Mouse (Mus musculus) embryonic facial prominence, embryonic 14.5 days (tissue): ENCODE data around the gene Olfr1066. TPM values are rescaled to one million over a fixed set of nuclear protein-coding genes. Genes with fewer than 3 reads are reported as not detected.

ENCODE experiments used
- polyA plus RNA-seq: library from polyadenylated mRNA; unstranded; fragments of >200 nt; fragmentation: Nextera tagmentation; extraction: Ambion mirVana; gene quantifications from 2 replicates; pipeline ENCODE4 v1.2.1, GENCODE M21; 2014

Olfr1066 gene
- polyA plus RNA-seq, 1 experiment from 2014 or later = not detected

Other genes starting within 250 kb of the Olfr1066 start
- not detected in 2 replicates for gene Olfr1046, start 237.0 kb downstream of the Olfr1066 start, polyA plus RNA-seq
- not detected in 2 replicates for gene Olfr1047, start 224.9 kb downstream of the Olfr1066 start, polyA plus RNA-seq
- gene Olfr1048, start 216.0 kb downstream of the Olfr1066 start, polyA plus RNA-seq = 0.29 TPM in 1 of 2 replicates, not detected in the other
- gene Olfr1049, start 197.9 kb downstream of the Olfr1066 start, polyA plus RNA-seq = not detected in 2 replicates
- not detected in 2 replicates for gene Olfr1051, start 177.2 kb downstream of the Olfr1066 start, polyA plus RNA-seq
- gene Olfr1052, start 163.8 kb downstream of the Olfr1066 start, polyA plus RNA-seq = 0.11 TPM in 1 of 2 replicates, not detected in the other
- not detected in 2 replicates for gene Olfr1053, start 141.0 kb downstream of the Olfr1066 start, polyA plus RNA-seq
- not detected in 2 replicates for gene Olfr1054, start 120.8 kb downstream of the Olfr1066 start, polyA plus RNA-seq
- not detected in 2 replicates for gene Olfr1055, start 106.0 kb downstream of the Olfr1066 start, polyA plus RNA-seq
- 0.21 TPM in 1 of 2 replicates, not detected in the other for gene Olfr1056, start 93.8 kb downstream of the Olfr1066 start, polyA plus RNA-seq
- not detected in 2 replicates for gene Olfr1057, start 77.9 kb downstream of the Olfr1066 start, polyA plus RNA-seq
- gene Olfr1058, start 67.7 kb downstream of the Olfr1066 start, polyA plus RNA-seq = 0.18 and 0.22 TPM in 2 replicates
- not detected in 2 replicates for gene Olfr1061, start 42.2 kb downstream of the Olfr1066 start, polyA plus RNA-seq
- 0.07 TPM in 1 of 2 replicates, not detected in the other for gene Olfr1062, start 29.5 kb downstream of the Olfr1066 start, polyA plus RNA-seq
- gene Olfr1065, start 5.7 kb downstream of the Olfr1066 start, polyA plus RNA-seq = 0.15 and 0.25 TPM in 2 replicates
- 0.13 TPM in 1 of 2 replicates, not detected in the other for gene Olfr228, start 31.1 kb upstream of the Olfr1066 start, polyA plus RNA-seq
- gene Olfr1076, start 52.2 kb upstream of the Olfr1066 start, polyA plus RNA-seq = not detected in 2 replicates
- not detected in 2 replicates for gene Olfr1079, start 86.2 kb upstream of the Olfr1066 start, polyA plus RNA-seq
- not detected in 2 replicates for gene Olfr1080, start 102.0 kb upstream of the Olfr1066 start, polyA plus RNA-seq
- not detected in 2 replicates for gene Olfr1082, start 142.7 kb upstream of the Olfr1066 start, polyA plus RNA-seq
- not detected in 2 replicates for gene Olfr1084, start 183.5 kb upstream of the Olfr1066 start, polyA plus RNA-seq
- not detected in 2 replicates for gene Olfr1085, start 205.8 kb upstream of the Olfr1066 start, polyA plus RNA-seq
- gene Olfr1086, start 223.8 kb upstream of the Olfr1066 start, polyA plus RNA-seq = not detected in 2 replicates
- gene Olfr1087, start 242.1 kb upstream of the Olfr1066 start, polyA plus RNA-seq = not detected in 2 replicates